Mouse (Mus musculus): Measurements from ENCODE around the gene Tmub1.

GRCm38 (mm10) chr5:24409466-24409865, 38.2 kb downstream of the Tmub1 start:
- TF ChIP-seq CTCF (IDR thresholded peaks at IDR 0.05; ENCODE audit: extremely low read depth, insufficient read depth, low read length): no peak
- TF ChIP-seq POLR2A (IDR thresholded peaks at IDR 0.05; ENCODE audit: extremely low read depth, insufficient read depth, low read length): no peak

All from cortical plate, adult 2 months (tissue).